Mouse (Mus musculus) E14TG2a.4 (cell line): ENCODE measurements at regions not wholly inside any gene's neighbourhood (a gene's known extent, or its start where the extent isn't known, plus 50 kb on each side); places are given as distances from the start of the nearest gene placed in this dataset.

Experiments
- CTCF ChIP-seq: conservative IDR thresholded peaks from 2 replicates; pipeline ENCODE4 v1.5.1; 2014; ENCODE audit warnings: low read length
- POU5F1 ChIP-seq: IDR thresholded peaks from 2 replicates; pipeline ENCODE4 v1.6.1; 2014; ENCODE audit warnings: low read length, borderline replicate concordance

DNA sequence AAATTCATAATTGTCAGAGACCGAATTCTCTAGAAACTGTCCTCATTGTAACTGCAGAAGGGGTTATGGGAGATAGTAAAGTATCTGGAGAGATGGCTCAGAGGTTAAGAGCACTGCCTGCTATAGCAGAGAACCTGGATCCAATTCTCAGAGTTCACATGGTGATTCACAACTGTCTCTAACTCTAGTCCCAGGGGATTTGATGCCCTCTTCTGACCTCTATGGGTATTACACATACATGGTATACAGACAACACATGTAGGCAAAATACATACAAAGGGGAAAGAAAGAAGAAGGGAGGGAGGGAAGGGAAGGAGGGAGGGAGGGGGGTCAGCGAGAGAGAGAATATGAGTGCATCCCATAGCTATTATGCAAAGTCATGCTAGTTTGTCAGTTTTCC lies 222.8 kb upstream of the Usp24 start:
- TF ChIP-seq CTCF (peak; percentile 31), POU5F1 (no peak)
